Mouse (Mus musculus): ENCODE measurements around the gene Foxi1. TPM values are rescaled to one million over a fixed set of nuclear protein-coding genes. Genes with fewer than 3 reads are reported as not detected.
A peak's percentile ranks its signal among the peaks of the same experiment; 100 is the strongest.
"Not testable (repeated sequence)": the region's sequence is repeated elsewhere in the genome, so short reads cannot be mapped to it uniquely, and the experiment has no call there.

Foxi1 gene
- not detected for total RNA-seq (2021)

GRCm38 (mm10) chr11:34207989-34208388 lies at the start of gene Foxi1:
Gene Foxi1 (minus strand): TSS chr11:34208089.
- no peak for DNase-seq
- intact Hi-C loops (cut with DNase I), result no loop called here

- intact Hi-C loops (cut with DNase I), result no loop called here
- no peak for DNase-seq
Observed at GRCm38 (mm10) chr11:34242979-34243378, 35.1 kb upstream of the Foxi1 start.

- intact Hi-C loops (cut with DNase I), result no loop called here
- no peak for DNase-seq
Observed at GRCm38 (mm10) chr11:34240252-34240651, 32.4 kb upstream of the Foxi1 start.

- intact Hi-C loops (cut with DNase I), result no loop called here
Observed at GRCm38 (mm10) chr11:34239691-34240090, 31.8 kb upstream of the Foxi1 start.

GRCm38 (mm10) chr11:34236885-34237284 lies 29.0 kb upstream of the Foxi1 start:
- no peak for DNase-seq
- intact Hi-C loops (cut with DNase I), result no loop called here

More at GRCm38 (mm10) chr11:34239691-34240090, 31.8 kb upstream of the Foxi1 start:
- peak in 1 of 2 experiments; percentile 12 for DNase-seq

GRCm38 (mm10) chr11:34236091-34236759 lies 28.3 kb upstream of the Foxi1 start:
- DNase-seq, result peak in 1 of 2 experiments; percentile 9
- intact Hi-C loops (cut with DNase I), result no loop called here

GRCm38 (mm10) chr11:34228758-34229364 lies 21.0 kb upstream of the Foxi1 start:
- DNase-seq, result peak; percentile 34 to 59
- intact Hi-C loops (cut with DNase I), result loop anchor here (5.0 kb wide), 1 partner anchor 583 kb away; no protein-coding TSS in a partner anchor

GRCm38 (mm10) chr11:34227180-34227579 lies 19.3 kb upstream of the Foxi1 start:
- intact Hi-C loops (cut with DNase I), result loop anchor here (5.0 kb wide), 1 partner anchor 585 kb away; no protein-coding TSS in a partner anchor
- DNase-seq, result no peak

GRCm38 (mm10) chr11:34220596-34220995 lies 12.7 kb upstream of the Foxi1 start:
- DNase-seq; intact Hi-C loops (cut with DNase I): not testable (repeated sequence)

- intact Hi-C loops (cut with DNase I), result loop anchor here (1.0 to 10.0 kb wide), 4 partner anchors 64 to 286 kb away; no protein-coding TSS in a partner anchor
- peak; percentile 64 to 70 for DNase-seq
Observed at GRCm38 (mm10) chr11:34212853-34213252, 5.0 kb upstream of the Foxi1 start.

- intact Hi-C loops (cut with DNase I), result no loop called here
- no peak for DNase-seq
Observed at GRCm38 (mm10) chr11:34202769-34203168, 5.1 kb downstream of the Foxi1 start.

- intact Hi-C loops (cut with DNase I), result no loop called here
- DNase-seq, result no peak
Observed at GRCm38 (mm10) chr11:34195142-34195541, 12.7 kb downstream of the Foxi1 start.

GRCm38 (mm10) chr11:34194158-34194941 lies 13.5 kb downstream of the Foxi1 start:
- intact Hi-C loops (cut with DNase I), result no loop called here
- no peak for DNase-seq

- no peak for DNase-seq
- intact Hi-C loops (cut with DNase I), result no loop called here
Observed at GRCm38 (mm10) chr11:34193658-34194057, 14.2 kb downstream of the Foxi1 start.

GRCm38 (mm10) chr11:34184266-34184665 lies 23.6 kb downstream of the Foxi1 start:
- peak in 1 of 2 experiments; percentile 18 for DNase-seq
- intact Hi-C loops (cut with DNase I), result no loop called here

GRCm38 (mm10) chr11:34181214-34182117 lies 26.4 kb downstream of the Foxi1 start:
- peak; percentile 50 to 62 for DNase-seq
- intact Hi-C loops (cut with DNase I), result no loop called here

GRCm38 (mm10) chr11:34178752-34179151 lies 29.1 kb downstream of the Foxi1 start:
- DNase-seq, result no peak
- intact Hi-C loops (cut with DNase I), result no loop called here

GRCm38 (mm10) chr11:34176371-34176770 lies 31.5 kb downstream of the Foxi1 start:
- intact Hi-C loops (cut with DNase I), result no loop called here

GRCm38 (mm10) chr11:34171221-34171620 lies 36.7 kb downstream of the Foxi1 start:
- intact Hi-C loops (cut with DNase I), result no loop called here
- DNase-seq, result no peak

More at GRCm38 (mm10) chr11:34176371-34176770, 31.5 kb downstream of the Foxi1 start:
- no peak for DNase-seq

GRCm38 (mm10) chr11:34169464-34169894 lies 38.4 kb downstream of the Foxi1 start:
- intact Hi-C loops (cut with DNase I), result no loop called here
- peak; percentile 16 to 32 for DNase-seq
